9 mouse cellular contexts compared by ENCODE assay signal in genomic region chr12:110503406-110504144, GRCm38 (mm10). TPM values are rescaled to one million over a fixed set of nuclear protein-coding genes. Genes with fewer than 3 reads are reported as not detected.
DNase-seq lines count a peak whose midpoint lies in the region; ATAC-seq and TF ChIP-seq lines count a peak whose summit lies in the region.
"Had no signal": no experiment of that assay in that cellular context is flagged by ENCODE, and none has a peak within 500 bp of the region (broad histone marks: within the 10 kb centered on the region; RNA-seq: fewer than 3 reads in every experiment).

No protein-coding gene starts in this region.

- no peak for ATAC-seq in kidney, postnatal 0 days (replicated peaks; ENCODE audit: low FRiP score, low read depth)

- H3K4me1 ChIP-seq in lung, adult 2 months (ENCODE audit: control insufficient read depth, insufficient read depth, low read length) = peaks cover 30% of the 10 kb centered on the region
- H3K4me1 ChIP-seq in kidney, postnatal 0 days (replicated peaks; ENCODE audit: insufficient read depth, low read length) = peaks cover 36% of the 10 kb centered on the region
- H3K4me1 ChIP-seq in cerebellum, adult 2 months (ENCODE audit: control insufficient read depth, insufficient read depth, low read length) = peaks cover 38% of the 10 kb centered on the region

- no peaks in the 10 kb centered on the region for H3K36me3 ChIP-seq in kidney, postnatal 0 days (ENCODE audit: insufficient read depth, low read length)
- H3K36me3 ChIP-seq: limb, embryonic 15.5 days had no signal

- DNase-seq in lung, adult 18-20 months = peak; percentile 71 to 76
- DNase-seq in lung, adult 2 months = no peak
- peak; percentile 85 for DNase-seq in T-cell, adult 2 months (ENCODE audit: low spot score)
- no peak for DNase-seq in kidney, postnatal 0 days (ENCODE audit: low spot score)
- peak; percentile 59 for DNase-seq in skeletal muscle tissue, adult 2 months (ENCODE audit: low read depth, low spot score)
- no peak for DNase-seq in urinary bladder, postnatal 14 days (ENCODE audit: low spot score)
- DNase-seq in gastrocnemius, adult 18-20 months (ENCODE audit: low spot score) = no peak
- no peak for DNase-seq in cerebellum, adult 2 months

- 56% methylated on average over 8 of the region's 8 CpGs for WGBS in lung, adult 2 months
- WGBS in kidney, postnatal 0 days = 42% methylated on average over 8 of the region's 8 CpGs
- WGBS in cerebellum, adult 2 months = 91% methylated on average over 8 of the region's 8 CpGs

- no peak overlapping the region for H3K4me2 ChIP-seq in kidney, postnatal 0 days (ENCODE audit: low read length)
- H3K4me2 ChIP-seq: limb, embryonic 15.5 days had no signal

- no peak for TF ChIP-seq POLR2A in lung, adult 2 months (IDR thresholded peaks at IDR 0.05; ENCODE audit: borderline replicate concordance, extremely low read depth, low read depth, low read length)
- TF ChIP-seq POLR2A in cerebellum, adult 2 months (IDR thresholded peaks at IDR 0.05; ENCODE audit: borderline replicate concordance, insufficient read depth, low read length) = no peak

- H3K27me3 ChIP-seq in kidney, postnatal 0 days (ENCODE audit: insufficient read depth, low read length) = no peaks in the 10 kb centered on the region
- H3K27me3 ChIP-seq in cerebellum, adult 2 months (ENCODE audit: control insufficient read depth, insufficient read depth, low read length) = no peaks in the 10 kb centered on the region
- H3K27me3 ChIP-seq: limb, embryonic 15.5 days had no signal

- no peaks in the 10 kb centered on the region for H3K9me3 ChIP-seq in kidney, postnatal 0 days (replicated peaks; ENCODE audit: low read length)
- H3K9me3 ChIP-seq: limb, embryonic 15.5 days had no signal

- H3K27ac ChIP-seq in kidney, postnatal 0 days = peak overlapping the region; percentile 6; the same call in 1 of the 2 replicates
- H3K27ac ChIP-seq in cerebellum, adult 2 months (ENCODE audit: insufficient read depth, low read length) = no peak overlapping the region
- H3K27ac ChIP-seq: limb, embryonic 15.5 days had no signal

- no peak overlapping the region for H3K9ac ChIP-seq in kidney, postnatal 0 days (ENCODE audit: low read depth, low read length)
- H3K9ac ChIP-seq: limb, embryonic 15.5 days had no signal

- no peak overlapping the region for H3K4me3 ChIP-seq in lung, adult 2 months (replicated peaks; ENCODE audit: extremely low read depth, low read depth, low read length)
- H3K4me3 ChIP-seq in kidney, postnatal 0 days (replicated peaks; ENCODE audit: low read depth, low read length) = no peak overlapping the region
- no peak overlapping the region for H3K4me3 ChIP-seq in cerebellum, adult 2 months (replicated peaks; ENCODE audit: insufficient read depth, low read depth, low read length)
- H3K4me3 ChIP-seq: limb, embryonic 15.5 days had no signal

- no peak for TF ChIP-seq CTCF in lung, adult 2 months (IDR thresholded peaks at IDR 0.05; ENCODE audit: insufficient read depth, low read length)
- no peak for TF ChIP-seq CTCF in kidney, postnatal 0 days (IDR thresholded peaks at IDR 0.05; ENCODE audit: low read depth)
- TF ChIP-seq CTCF in cerebellum, adult 2 months (IDR thresholded peaks at IDR 0.05; ENCODE audit: borderline replicate concordance, insufficient read depth, low read depth, low read length) = no peak

RNA-seq across cellular contexts. Expression of gene Ppp2r5c, which starts 56.7 kb away (rescaled TPM):
- polyA plus RNA-seq in lung, adult 2 months (2012; rRNA removed) = 30.4 and 45.1 TPM in 2 replicates
- polyA plus RNA-seq in kidney, postnatal 0 days (2015; fragmentation: Nextera tagmentation; extraction: Ambion mirVana) = 126 and 133 TPM in 2 replicates
- 10 to 100 TPM; 66.5 to 75.7 TPM for total RNA-seq in gastrocnemius, adult 18-20 months (2021)
- polyA plus RNA-seq in cerebellum, adult 2 months (2012; rRNA removed) = 117 and 136 TPM in 2 replicates

Comparison
In these comparisons a context has a peak if more than half of its experiments do, and no peak if none do; other contexts are left out.
1. DNase-seq: peak in lung, adult 18-20 months (2 of 2), T-cell, adult 2 months (single experiment) and skeletal muscle tissue, adult 2 months (single experiment); none in lung, adult 2 months (single experiment), kidney, postnatal 0 days (single experiment), urinary bladder, postnatal 14 days (single experiment), gastrocnemius, adult 18-20 months (single experiment) and cerebellum, adult 2 months (0 of 2).